ENCODE assay signal across 10 mouse cellular contexts in the genomic region with DNA sequence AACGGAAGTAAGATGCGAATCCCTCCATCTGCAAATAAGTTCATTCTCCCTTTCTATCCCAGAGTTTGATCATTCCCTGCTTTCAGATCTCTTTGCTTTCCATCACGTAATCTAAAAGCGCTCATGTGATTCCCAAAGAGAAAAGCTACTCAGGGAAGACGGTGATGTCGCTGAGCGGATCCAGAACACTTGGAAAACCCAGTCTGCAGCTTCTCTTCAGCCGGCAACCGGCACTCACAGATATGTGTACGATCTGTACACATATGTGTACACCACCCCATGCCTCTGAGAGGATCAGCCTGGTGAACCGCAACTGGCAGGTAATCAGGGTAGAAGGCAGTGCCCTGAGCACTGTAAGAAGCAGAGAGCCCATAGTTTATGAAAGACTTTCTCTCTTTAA. TPM values are rescaled to one million over a fixed set of nuclear protein-coding genes. Genes with fewer than 3 reads are reported as not detected.
DNase-seq lines count a peak whose midpoint lies in the region; ATAC-seq and TF ChIP-seq lines count a peak whose summit lies in the region.
"Had no signal": no experiment of that assay in that cellular context is flagged by ENCODE, and none has a peak within 500 bp of the region (broad histone marks: within the 10 kb centered on the region; RNA-seq: fewer than 3 reads in every experiment).

No protein-coding gene starts in this region.

- 0 out of 2 replicates have a peak, but pooled peaks cover 2% of the 10 kb centered on the region for H3K27me3 ChIP-seq in heart, adult 2 months (ENCODE audit: control insufficient read depth, insufficient read depth, low read length)
- no peaks in the 10 kb centered on the region for H3K27me3 ChIP-seq in neural tube, embryonic 11.5 days (ENCODE audit: control insufficient read depth, insufficient read depth, low read length)
- no peaks in the 10 kb centered on the region for H3K27me3 ChIP-seq in limb, embryonic 15.5 days

- peak overlapping the region; percentile 90 for H3K4me2 ChIP-seq in neural tube, embryonic 11.5 days (ENCODE audit: low read depth)
- H3K4me2 ChIP-seq in limb, embryonic 15.5 days = peak overlapping the region; percentile 77

- ATAC-seq in neural tube, embryonic 11.5 days (ENCODE audit: insufficient read depth, low FRiP score, low TSS enrichment) = no peak
- ATAC-seq in limb, embryonic 15.5 days (ENCODE audit: insufficient number of reproducible peaks, low FRiP score, low TSS enrichment, low read depth) = no peak

- peak overlapping the region; percentile 86 for H3K4me3 ChIP-seq in heart, adult 2 months
- peak overlapping the region; percentile 93; the same call in 1 of the 2 replicates for H3K4me3 ChIP-seq in neural tube, embryonic 11.5 days (ENCODE audit: low read depth, low read length)
- H3K4me3 ChIP-seq in limb, embryonic 15.5 days = peak overlapping the region; percentile 91

- no peak for TF ChIP-seq POLR2A in heart, adult 2 months (IDR thresholded peaks at IDR 0.05; ENCODE audit: insufficient read depth, low read depth, low read length)

- intact Hi-C loops in heart, adult 2 months (cut with DNase I) = loop anchor here (2.0 kb wide), 1 partner anchor 35 kb away; no protein-coding TSS in a partner anchor
- intact Hi-C loops in heart, postnatal 36 days (cut with DNase I) = loop anchor here (2.0 kb wide), 3 partner anchors 17 to 65 kb away; no protein-coding TSS in a partner anchor

- H3K36me3 ChIP-seq in heart, adult 2 months (ENCODE audit: control insufficient read depth, insufficient read depth, low read length) = peaks cover 6% of the 10 kb centered on the region
- H3K36me3 ChIP-seq in neural tube, embryonic 11.5 days (ENCODE audit: control insufficient read depth, insufficient read depth, low read length) = no peaks in the 10 kb centered on the region
- H3K36me3 ChIP-seq in limb, embryonic 15.5 days = peaks cover 3% of the 10 kb centered on the region; the same call in 1 of the 2 replicates

- peaks cover 1% of the 10 kb centered on the region for H3K79me2 ChIP-seq in heart, adult 2 months (replicated peaks; ENCODE audit: control insufficient read depth, insufficient read depth, low read length)

- 44% methylated on average over 11 of the region's 11 CpGs for WGBS in heart, adult 2 months
- 83% methylated on average over 11 of the region's 11 CpGs for WGBS in neural tube, embryonic 11.5 days
- 47% methylated on average over 11 of the region's 11 CpGs for WGBS in limb, embryonic 15.5 days

- no peak for TF ChIP-seq CTCF in heart, adult 2 months (IDR thresholded peaks at IDR 0.05)

- H3K4me1 ChIP-seq in heart, adult 2 months (ENCODE audit: control insufficient read depth, insufficient read depth, low read length) = peaks cover 25% of the 10 kb centered on the region
- no peaks in the 10 kb centered on the region for H3K4me1 ChIP-seq in neural tube, embryonic 11.5 days (ENCODE audit: control insufficient read depth, insufficient read depth, low read length)
- peaks cover 29% of the 10 kb centered on the region for H3K4me1 ChIP-seq in limb, embryonic 15.5 days

- DNase-seq in heart, adult 2 months = peak in 1 of 2 experiments; percentile 47
- no peak for DNase-seq in heart, postnatal 36 days
- DNase-seq in neural tube, embryonic 11.5 days (ENCODE audit: low spot score) = no peak
- DNase-seq in neural tube, embryonic 10.5 days (ENCODE audit: extremely low spot score, low spot score) = no peak
- DNase-seq in yolk sac, embryonic 10.5 days (ENCODE audit: low spot score) = no peak
- no peak for DNase-seq in retina, embryonic 14.5 days (ENCODE audit: low spot score)
- DNase-seq in gastrocnemius, postnatal 4 days (ENCODE audit: low spot score in 2 of 2) = no peak
- DNase-seq: adrenal gland, adult 8-10 months; kidney, adult 2 months had no signal

- no peak for TF ChIP-seq EP300 in heart, adult 2 months (IDR thresholded peaks at IDR 0.05; ENCODE audit: insufficient read depth, low read depth, low read length)

- peak overlapping the region; percentile 77 for H3K27ac ChIP-seq in heart, adult 2 months
- H3K27ac ChIP-seq in neural tube, embryonic 11.5 days (ENCODE audit: low read depth, low read length) = no peak overlapping the region
- H3K27ac ChIP-seq in limb, embryonic 15.5 days = peak overlapping the region; percentile 44; the same call in 1 of the 2 replicates

- peak overlapping the region; percentile 50 for H3K9ac ChIP-seq in heart, adult 2 months (ENCODE audit: low read depth, low read length)
- no peak overlapping the region for H3K9ac ChIP-seq in neural tube, embryonic 11.5 days (ENCODE audit: low read length)
- no peak overlapping the region for H3K9ac ChIP-seq in limb, embryonic 15.5 days

- no peaks in the 10 kb centered on the region for H3K9me3 ChIP-seq in neural tube, embryonic 11.5 days (ENCODE audit: control insufficient read depth, low read length)
- H3K9me3 ChIP-seq in limb, embryonic 15.5 days = no peaks in the 10 kb centered on the region

RNA-seq across cellular contexts. Expression of a gene that starts 1.6 kb away (rescaled TPM):
- total RNA-seq in heart, adult 2 months (2021) = 10 to 100 TPM; 12.9 to 17.0 TPM
- 6.0 and 6.6 TPM in 2 replicates for polyA plus RNA-seq in heart, adult 2 months (2012; rRNA removed)
- total RNA-seq in heart, postnatal 36 days (2021) = 10 to 100 TPM; 15.4 to 15.5 TPM
- 9.0 and 9.6 TPM in 2 replicates for polyA plus RNA-seq in neural tube, embryonic 11.5 days (2014; fragmentation: Nextera tagmentation; extraction: Ambion mirVana)
- polyA plus RNA-seq in limb, embryonic 15.5 days (2015; fragmentation: Nextera tagmentation; extraction: Ambion mirVana) = 15.1 TPM in 2 replicates
- 10 to 100 TPM; 33.2 to 41.1 TPM for total RNA-seq in gastrocnemius, postnatal 4 days (2021)

RNA-seq across cellular contexts. Expression of a gene that starts 52.2 kb away (rescaled TPM):
- total RNA-seq in heart, adult 2 months (2021) = not detected
- 0.04 TPM in 1 of 2 replicates, not detected in the other for polyA plus RNA-seq in heart, adult 2 months (2012; rRNA removed)
- total RNA-seq in heart, postnatal 36 days (2021) = not detected
- 2.0 and 2.4 TPM in 2 replicates for polyA plus RNA-seq in neural tube, embryonic 11.5 days (2014; fragmentation: Nextera tagmentation; extraction: Ambion mirVana)
- polyA plus RNA-seq in limb, embryonic 15.5 days (2015; fragmentation: Nextera tagmentation; extraction: Ambion mirVana) = 10.8 and 24.1 TPM in 2 replicates
- 10 to 100 TPM; 48.3 to 50.8 TPM for total RNA-seq in gastrocnemius, postnatal 4 days (2021)
- polyA plus RNA-seq: kidney, adult 2 months had no signal

Comparison
In these comparisons a context has a peak if more than half of its experiments do, and no peak if none do; other contexts are left out.
1. RNA of a gene that starts 52.2 kb away (total RNA-seq): 48.3 to 50.8 TPM in gastrocnemius, postnatal 4 days; not detected in heart, postnatal 36 days and not detected in heart, adult 2 months; every median in the first group is over 10 times any median in the second.
2. Peak in every context shown above with its lines, with median percentiles within 50 percentile points of each other: H3K4me3 ChIP-seq.